Mouse (Mus musculus) liver, embryonic 11.5 days (tissue): ENCODE results near the gene Kcnq2. TPM values are rescaled to one million over a fixed set of nuclear protein-coding genes. Genes with fewer than 3 reads are reported as not detected.

ENCODE experiments used
- ATAC-seq: fragments of 200-750 bp; cut with Nextera tagmentation; replicated peaks from 2 replicates; pipeline ENCODE4 v1.8.0; 2017; ENCODE audit warnings: moderate number of reproducible peaks, mild to moderate bottlenecking, moderate TSS enrichment, moderate library complexity; ENCODE audit not compliant: low FRiP score
- DNase-seq: peaks from one replicate; pipeline ENCODE4 v3.0.0-alpha.2; 2017; ENCODE audit warnings: low spot score
- H3K27ac ChIP-seq: fragments of 300-500 bp; sonication (generic); 2 replicates; pipeline ENCODE4 v1.5.1; 2014; ENCODE audit warnings: mild to moderate bottlenecking, low read depth, low read length, control low read depth
- H3K27me3 ChIP-seq: fragments of 300-500 bp; sonication (generic); replicated peaks from 2 replicates; pipeline ENCODE4 v1.6.1; 2014; ENCODE audit warnings: low read length, mixed read lengths; ENCODE audit not compliant: control insufficient read depth, insufficient read depth
- H3K36me3 ChIP-seq: fragments of 300-500 bp; sonication (generic); 2 replicates; pipeline ENCODE4 v1.6.1; 2014; ENCODE audit warnings: mild to moderate bottlenecking, low read length, moderate library complexity, mixed read lengths; ENCODE audit not compliant: control insufficient read depth, insufficient read depth
- H3K4me1 ChIP-seq: fragments of 300-500 bp; sonication (generic); replicated peaks from 2 replicates; pipeline ENCODE4 v1.6.1; 2014; ENCODE audit warnings: low read length, mixed read lengths; ENCODE audit not compliant: control insufficient read depth, insufficient read depth
- H3K4me2 ChIP-seq: fragments of 300-500 bp; sonication (generic); 2 replicates; pipeline ENCODE4 v1.6.1; 2014; ENCODE audit warnings: mild to moderate bottlenecking, control low read depth, moderate library complexity
- H3K4me3 ChIP-seq: fragments of 300-500 bp; sonication (generic); 2 replicates; pipeline ENCODE4 v1.5.1; 2014; ENCODE audit warnings: low read depth, low read length, control low read depth
- H3K9ac ChIP-seq: fragments of 300-500 bp; sonication (generic); 2 replicates; pipeline ENCODE4 v1.6.1; 2014; ENCODE audit warnings: low read depth, low read length, control low read depth
- H3K9me3 ChIP-seq: fragments of 300-500 bp; sonication (generic); 2 replicates; pipeline ENCODE4 v1.6.1; 2016; ENCODE audit warnings: low read length, inconsistent platforms, mixed read lengths; ENCODE audit not compliant: control insufficient read depth
- WGBS: fragments of 180-500 bp; shearing (Covaris S2); extraction: QIAGEN DNeasy Blood & Tissue Kit; methylation state at CpG from one replicate; pipeline ENCODE4 v1.1.7; 2014; 5-methylcytosine and 5-hydroxymethylcytosine counted together
- polyA plus RNA-seq: library from polyadenylated mRNA; unstranded; fragments of >200 nt; fragmentation: Nextera tagmentation; extraction: Ambion mirVana; gene quantifications from 2 replicates; pipeline ENCODE4 v1.2.1, GENCODE M21; 2014

Gene Kcnq2
- polyA plus RNA-seq, 1 experiment from 2014 or later: 0.15 TPM

GRCm38 (mm10) chr2:181102161-181102560 lies 32.9 kb downstream of the Kcnq2 start:
- no peak for DNase-seq
- no peaks in the 10 kb centered on the region; the same call in 1 of the 2 replicates for H3K27me3 ChIP-seq
- WGBS: 56% methylated on average over 2 of the region's 2 CpGs
- ATAC-seq: no peak
- no peaks in the 10 kb centered on the region for H3K36me3 ChIP-seq
- no peaks in the 10 kb centered on the region for H3K9me3 ChIP-seq
- no peak overlapping the region for H3K9ac ChIP-seq
- H3K4me3 ChIP-seq: no peak overlapping the region
- H3K4me1 ChIP-seq: no peaks in the 10 kb centered on the region
- H3K4me2 ChIP-seq: no peak overlapping the region
- no peak overlapping the region for H3K27ac ChIP-seq

GRCm38 (mm10) chr2:181101626-181102025 lies 33.5 kb downstream of the Kcnq2 start:
- no peak for ATAC-seq
- Histone ChIP-seq H3K9me3 (no peaks in the 10 kb centered on the region), H3K27ac (no peak overlapping the region), H3K4me1 (no peaks in the 10 kb centered on the region), H3K36me3 (no peaks in the 10 kb centered on the region), H3K4me2 (no peak overlapping the region), H3K4me3 (no peak overlapping the region), H3K27me3 (no peaks in the 10 kb centered on the region; the same call in 1 of the 2 replicates), H3K9ac (no peak overlapping the region)
- no peak for DNase-seq
- WGBS: 69% methylated on average over 1 of the region's 1 CpGs

- peaks cover 3% of the 10 kb centered on the region; the same call in 1 of the 2 replicates for H3K27me3 ChIP-seq
- ATAC-seq: no peak
- no peaks in the 10 kb centered on the region for H3K4me1 ChIP-seq
These were observed 35.0 kb downstream of the Kcnq2 start for GRCm38 (mm10) chr2:181100087-181100486.

GRCm38 (mm10) chr2:181090123-181090522 lies 45.0 kb downstream of the Kcnq2 start:
- no peaks in the 10 kb centered on the region for H3K4me1 ChIP-seq
- no peak for DNase-seq
- H3K4me3 ChIP-seq: no peak overlapping the region
- no peak overlapping the region for H3K27ac ChIP-seq
- ATAC-seq: no peak
- no peaks in the 10 kb centered on the region for H3K9me3 ChIP-seq
- H3K4me2 ChIP-seq: no peak overlapping the region
- no peaks in the 10 kb centered on the region; the same call in 1 of the 2 replicates for H3K27me3 ChIP-seq
- no peak overlapping the region for H3K9ac ChIP-seq
- WGBS: 40% methylated on average over 3 of the region's 3 CpGs
- no peaks in the 10 kb centered on the region for H3K36me3 ChIP-seq

More at GRCm38 (mm10) chr2:181100087-181100486, 35.0 kb downstream of the Kcnq2 start:
- Histone ChIP-seq H3K9me3 (no peaks in the 10 kb centered on the region), H3K4me2 (no peak overlapping the region), H3K9ac (no peak overlapping the region), H3K36me3 (no peaks in the 10 kb centered on the region), H3K4me3 (no peak overlapping the region), H3K27ac (no peak overlapping the region)
- no peak for DNase-seq
- WGBS: 76% methylated on average over 2 of the region's 2 CpGs

GRCm38 (mm10) chr2:181084997-181085396 lies 50.1 kb downstream of the Kcnq2 start:
- Histone ChIP-seq H3K4me1 (peaks cover 7% of the 10 kb centered on the region), H3K9me3 (no peaks in the 10 kb centered on the region), H3K27ac (no peak overlapping the region), H3K4me3 (no peak overlapping the region), H3K9ac (no peak overlapping the region), H3K4me2 (no peak overlapping the region), H3K27me3 (no peaks in the 10 kb centered on the region), H3K36me3 (no peaks in the 10 kb centered on the region)
- ATAC-seq (no peak), DNase-seq (no peak)
- WGBS: 48% methylated on average over 8 of the region's 8 CpGs

GRCm38 (mm10) chr2:181083945-181084344 lies 51.2 kb downstream of the Kcnq2 start:
- H3K4me1 ChIP-seq: peaks cover 7% of the 10 kb centered on the region
- no peak for DNase-seq
- H3K27me3 ChIP-seq: no peaks in the 10 kb centered on the region
- no peak overlapping the region for H3K27ac ChIP-seq
- H3K9ac ChIP-seq: no peak overlapping the region
- no peak overlapping the region for H3K4me2 ChIP-seq
- H3K9me3 ChIP-seq: no peaks in the 10 kb centered on the region
- no peak overlapping the region for H3K4me3 ChIP-seq
- no peaks in the 10 kb centered on the region for H3K36me3 ChIP-seq
- ATAC-seq: no peak
- WGBS: 59% methylated on average over 4 of the region's 4 CpGs

- Histone ChIP-seq H3K4me3 (peak overlapping the region; percentile 35), H3K4me2 (peak overlapping the region; percentile 57)
- ATAC-seq: peak; percentile 82
These were observed 54.2 kb downstream of the Kcnq2 start for GRCm38 (mm10) chr2:181080886-181081285.

GRCm38 (mm10) chr2:181079518-181079917 lies 55.6 kb downstream of the Kcnq2 start:
- H3K4me2 ChIP-seq: peak overlapping the region; percentile 24; the same call in 1 of the 2 replicates
- no peak for DNase-seq
- no peaks in the 10 kb centered on the region for H3K36me3 ChIP-seq
- WGBS: 67% methylated on average over 2 of the region's 2 CpGs
- no peaks in the 10 kb centered on the region for H3K27me3 ChIP-seq
- no peak overlapping the region for H3K27ac ChIP-seq
- peaks cover 7% of the 10 kb centered on the region for H3K4me1 ChIP-seq
- H3K9ac ChIP-seq: no peak overlapping the region
- peak; percentile 66 for ATAC-seq
- H3K9me3 ChIP-seq: no peaks in the 10 kb centered on the region
- no peak overlapping the region for H3K4me3 ChIP-seq

More at GRCm38 (mm10) chr2:181080886-181081285, 54.2 kb downstream of the Kcnq2 start:
- Histone ChIP-seq H3K9me3 (no peaks in the 10 kb centered on the region), H3K9ac (peak overlapping the region; percentile 9), H3K27me3 (no peaks in the 10 kb centered on the region), H3K4me1 (peaks cover 7% of the 10 kb centered on the region), H3K36me3 (no peaks in the 10 kb centered on the region), H3K27ac (0 out of 2 replicates have a peak overlapping the region, but pooled peaks have one; percentile 0)
- WGBS: 54% methylated on average over 5 of the region's 5 CpGs
- no peak for DNase-seq

GRCm38 (mm10) chr2:181078908-181079307 lies 56.2 kb downstream of the Kcnq2 start:
- Histone ChIP-seq H3K9ac (no peak overlapping the region), H3K4me2 (no peak overlapping the region; the same call in 1 of the 2 replicates), H3K27me3 (no peaks in the 10 kb centered on the region), H3K36me3 (no peaks in the 10 kb centered on the region), H3K9me3 (no peaks in the 10 kb centered on the region), H3K4me3 (no peak overlapping the region), H3K27ac (no peak overlapping the region), H3K4me1 (peaks cover 7% of the 10 kb centered on the region)
- DNase-seq: no peak
- 60% methylated on average over 2 of the region's 2 CpGs for WGBS
- peak; percentile 61 for ATAC-seq
